Mouse (Mus musculus) cortical plate, adult 2 months (tissue): ENCODE measurements around the gene Ppp1r15b. TPM values are rescaled to one million over a fixed set of nuclear protein-coding genes. Genes with fewer than 3 reads are reported as not detected.

Source experiments
- H3K27ac ChIP-seq: fragments of 200-500 bp; 2 replicates; pipeline ENCODE4 v1.5.1; 2012; ENCODE audit warnings: low read length, control low read depth, inconsistent platforms; ENCODE audit not compliant: insufficient read depth
- H3K4me1 ChIP-seq: fragments of 200-500 bp; 2 replicates; pipeline ENCODE4 v1.6.1; 2011; ENCODE audit warnings: low read length; ENCODE audit not compliant: control insufficient read depth, insufficient read depth
- H3K4me3 ChIP-seq: fragments of 200-500 bp; 2 replicates; pipeline ENCODE4 v1.5.1; 2011; ENCODE audit warnings: mild to moderate bottlenecking, low read length, control low read depth; ENCODE audit not compliant: insufficient read depth
- CTCF ChIP-seq: fragments of 200-500 bp; IDR thresholded peaks from 2 replicates; pipeline ENCODE4 v1.5.1; 2011; ENCODE audit warnings: mild to moderate bottlenecking, control low read depth, low read length; ENCODE audit not compliant: insufficient read depth; ENCODE audit errors: extremely low read depth
- POLR2A ChIP-seq: fragments of 200-500 bp; IDR thresholded peaks from 2 replicates; pipeline ENCODE4 v1.6.1; 2011; ENCODE audit warnings: mild to moderate bottlenecking, low read length, control low read depth; ENCODE audit not compliant: insufficient read depth; ENCODE audit errors: extremely low read depth
- polyA plus RNA-seq: library from polyadenylated mRNA; depleted of rRNA; stranded (reverse); fragments of >200 nt; gene quantifications from 2 replicates; pipeline ENCODE4 v1.2.3, GENCODE M21; 2012; rRNA removed

Gene Ppp1r15b
- polyA plus RNA-seq: 23.9 and 25.6 TPM in 2 replicates

DNA sequence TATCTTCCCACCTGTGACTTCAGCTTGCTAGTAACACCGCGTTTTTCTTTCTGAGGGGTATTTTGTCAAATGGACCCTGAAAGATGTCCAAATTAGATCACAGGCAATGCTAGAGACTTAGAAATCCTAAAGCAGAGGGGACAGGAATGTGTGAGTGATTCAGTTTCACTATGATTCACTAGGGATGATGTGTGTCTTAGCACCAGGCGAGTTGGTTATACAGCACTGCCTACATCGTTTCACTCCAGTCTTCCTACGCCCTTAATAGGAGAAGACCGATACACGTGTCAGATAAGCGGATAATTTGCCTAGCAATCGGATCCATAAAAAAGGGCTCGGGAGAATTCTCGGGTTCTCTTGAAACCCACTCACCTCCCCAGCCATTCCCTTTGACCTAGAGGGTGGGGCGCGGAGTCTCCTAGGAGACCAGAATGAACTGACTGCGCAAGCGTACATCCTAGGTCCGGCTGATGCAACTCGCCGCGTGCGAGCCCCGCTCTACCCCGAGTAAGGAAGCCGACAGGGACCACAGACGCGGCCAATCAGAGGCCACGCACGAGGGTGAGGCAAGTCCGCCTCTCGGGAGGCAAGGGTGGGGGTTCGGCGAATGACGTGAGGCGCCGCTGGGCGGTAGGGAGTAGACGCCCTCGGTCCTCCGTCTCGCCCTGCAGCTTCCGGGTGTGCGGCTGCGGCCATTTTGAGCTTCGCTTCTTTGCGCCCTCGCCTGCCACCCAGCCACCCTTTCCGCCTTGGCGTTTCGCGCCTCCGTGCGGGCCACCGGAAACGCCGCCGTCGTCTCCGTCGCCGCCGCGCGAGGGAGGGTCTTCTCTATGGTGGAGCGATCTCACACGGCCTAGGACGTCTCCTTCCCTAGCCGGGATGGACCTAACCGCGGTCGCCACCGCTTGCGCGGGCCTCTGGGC, at the start of gene Ppp1r15b:
Ppp1r15b (plus strand) TSS at position 506 of the 923 bp plus-strand sequence.
- peak; percentile 86 for TF ChIP-seq POLR2A
- TF ChIP-seq CTCF: no peak
- peaks cover 3% of the 10 kb centered on the region for H3K4me1 ChIP-seq

DNA sequence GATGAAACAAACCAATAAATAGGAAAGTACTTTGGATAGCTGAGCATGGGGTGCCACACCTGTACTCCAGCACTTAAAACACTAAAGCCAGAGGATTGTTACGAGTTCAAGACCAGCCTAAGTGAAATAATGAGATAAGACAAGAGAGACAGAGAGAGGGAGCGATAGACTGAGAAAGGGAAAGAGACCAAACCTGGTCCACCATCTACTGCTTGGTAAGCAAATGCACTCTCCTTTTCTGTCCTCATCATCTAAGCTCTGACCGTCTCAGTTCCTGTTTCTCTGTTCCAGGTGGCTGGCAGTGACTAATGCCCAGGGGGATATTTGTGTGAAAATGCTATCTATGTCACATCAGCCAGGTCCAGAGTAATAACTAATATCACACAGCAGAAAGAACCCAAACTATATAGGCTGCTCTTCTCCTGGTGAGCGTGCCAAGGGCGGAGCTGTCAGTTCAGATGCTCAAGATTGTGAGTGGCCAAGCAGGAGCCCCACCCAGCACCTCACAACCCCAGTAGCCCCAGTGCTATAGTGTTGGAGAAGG, 47.9 kb upstream of the Ppp1r15b start:
- TF ChIP-seq CTCF: no peak
- TF ChIP-seq POLR2A: no peak
- no peaks in the 10 kb centered on the region for H3K4me1 ChIP-seq
- no peak overlapping the region for H3K27ac ChIP-seq
- no peak overlapping the region for H3K4me3 ChIP-seq

More for the DNA sequence above, at the start of gene Ppp1r15b:
- Histone ChIP-seq H3K27ac (peak within 1 kb of the TSS; percentile 94), H3K4me3 (peak within 1 kb of the TSS; percentile 95)

DNA sequence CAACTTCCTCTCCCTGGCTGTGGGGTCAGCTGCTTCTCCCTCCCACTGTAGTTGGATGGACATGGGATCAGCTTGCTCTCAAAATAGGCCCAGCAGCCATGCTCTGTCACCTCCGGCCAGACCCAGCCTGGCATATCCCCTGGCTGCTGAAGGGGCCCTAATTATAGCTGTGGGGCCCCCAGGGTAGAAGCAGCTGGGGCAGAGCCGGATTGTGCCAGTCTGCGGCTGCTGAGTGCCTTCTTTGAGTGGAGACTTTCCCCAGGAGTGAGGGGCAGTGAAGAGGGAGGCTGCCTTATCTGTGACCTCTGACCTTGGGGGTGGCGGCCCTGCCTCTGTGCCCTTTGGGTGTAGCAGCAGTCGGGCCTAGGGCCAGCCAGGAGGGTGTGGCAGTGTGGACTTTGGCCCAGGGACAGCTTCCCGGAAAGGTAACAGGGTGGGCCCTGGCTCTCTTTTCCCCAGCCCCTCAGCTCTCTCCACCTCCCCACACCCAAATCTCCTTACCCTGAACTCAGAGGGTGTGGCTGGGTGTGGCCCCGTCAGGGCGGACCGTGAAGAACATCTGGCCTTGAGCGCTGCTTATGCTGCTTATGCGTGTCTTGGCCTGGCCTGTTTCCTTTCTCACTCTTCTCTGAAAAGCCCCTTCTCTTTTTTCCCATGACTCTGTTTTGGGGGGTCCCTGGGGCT, 46.9 kb upstream of the Ppp1r15b start:
- H3K27ac ChIP-seq: no peak overlapping the region
- no peak overlapping the region for H3K4me3 ChIP-seq
- no peaks in the 10 kb centered on the region for H3K4me1 ChIP-seq
- TF ChIP-seq POLR2A (no peak), CTCF (no peak)

DNA sequence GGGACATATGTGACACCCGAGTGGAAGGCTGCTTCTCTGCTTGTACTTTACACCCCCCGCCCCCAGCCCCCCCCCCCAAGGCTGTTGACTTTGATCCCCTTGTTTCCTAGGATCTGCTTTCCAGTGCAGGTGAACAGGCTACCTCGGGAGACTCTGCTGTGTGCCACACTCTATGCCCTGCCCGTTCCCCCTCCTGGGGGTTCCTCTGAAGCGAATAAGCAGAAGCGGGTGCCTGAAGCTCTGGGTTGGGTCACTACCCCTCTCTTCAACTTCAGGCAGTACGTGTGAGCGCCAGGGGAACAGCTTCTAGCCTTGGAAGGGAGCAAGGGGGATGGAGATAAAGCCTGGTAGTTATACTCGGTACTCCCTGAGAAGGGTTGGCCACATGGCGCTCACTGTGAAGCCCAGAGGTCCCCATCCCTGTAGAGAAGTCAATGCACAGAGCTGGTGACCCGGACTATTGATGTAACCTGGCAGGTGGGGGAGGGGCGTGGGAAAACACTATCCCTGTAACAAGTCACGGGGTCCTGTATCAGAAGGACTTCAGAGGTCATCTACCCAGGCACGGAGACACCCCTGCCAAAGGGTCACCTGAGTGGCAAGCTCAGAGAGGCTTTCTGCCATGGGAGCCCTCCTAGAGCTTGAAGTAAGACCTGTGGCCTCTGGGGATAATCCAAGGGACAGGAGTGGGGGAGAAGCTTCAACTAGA, 46.1 kb upstream of the Ppp1r15b start:
- no peak overlapping the region for H3K4me3 ChIP-seq
- H3K27ac ChIP-seq: no peak overlapping the region
- H3K4me1 ChIP-seq: no peaks in the 10 kb centered on the region
- TF ChIP-seq POLR2A (no peak), CTCF (no peak)

DNA sequence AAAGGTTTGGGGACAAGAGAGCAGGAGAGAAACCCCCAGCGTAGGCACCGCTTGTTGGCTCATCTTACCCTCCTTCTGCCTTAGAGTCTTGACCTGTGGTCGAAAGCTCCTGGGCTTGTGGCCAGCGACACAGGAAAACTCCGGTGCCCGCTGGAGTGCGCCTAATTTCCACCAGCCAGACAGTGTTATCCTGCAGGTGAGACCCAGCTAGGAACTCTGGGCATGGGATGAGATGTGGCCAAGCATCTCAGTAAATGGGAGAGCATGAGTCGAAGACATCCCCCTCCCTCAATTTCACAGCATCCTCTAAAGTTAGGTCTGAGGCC, 45.6 kb upstream of the Ppp1r15b start:
- H3K4me1 ChIP-seq: no peaks in the 10 kb centered on the region
- H3K27ac ChIP-seq: no peak overlapping the region
- no peak overlapping the region for H3K4me3 ChIP-seq
- TF ChIP-seq CTCF (no peak), POLR2A (no peak)

DNA sequence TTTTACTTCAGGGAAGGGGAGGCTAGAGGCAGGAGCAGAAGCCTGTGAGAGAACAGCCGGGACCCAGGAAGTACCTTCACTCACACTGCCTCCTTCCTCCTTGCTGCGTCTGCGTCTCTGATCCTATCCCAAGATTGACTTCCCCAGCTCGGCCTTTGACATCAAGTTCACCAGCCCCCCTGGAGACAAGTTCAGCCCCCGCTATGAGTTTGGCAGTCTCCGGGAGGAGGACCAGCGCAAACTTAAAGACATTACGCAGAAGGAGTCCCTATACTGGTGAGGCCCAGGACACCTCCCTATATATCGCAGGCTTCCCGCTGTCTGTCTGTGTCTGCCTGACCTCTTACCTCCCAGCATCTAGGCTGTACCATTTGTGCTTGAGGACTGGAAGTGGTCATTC, 44.1 kb upstream of the Ppp1r15b start:
- Histone ChIP-seq H3K4me3 (no peak overlapping the region), H3K27ac (no peak overlapping the region), H3K4me1 (no peaks in the 10 kb centered on the region)
- no peak for TF ChIP-seq CTCF
- TF ChIP-seq POLR2A: no peak

DNA sequence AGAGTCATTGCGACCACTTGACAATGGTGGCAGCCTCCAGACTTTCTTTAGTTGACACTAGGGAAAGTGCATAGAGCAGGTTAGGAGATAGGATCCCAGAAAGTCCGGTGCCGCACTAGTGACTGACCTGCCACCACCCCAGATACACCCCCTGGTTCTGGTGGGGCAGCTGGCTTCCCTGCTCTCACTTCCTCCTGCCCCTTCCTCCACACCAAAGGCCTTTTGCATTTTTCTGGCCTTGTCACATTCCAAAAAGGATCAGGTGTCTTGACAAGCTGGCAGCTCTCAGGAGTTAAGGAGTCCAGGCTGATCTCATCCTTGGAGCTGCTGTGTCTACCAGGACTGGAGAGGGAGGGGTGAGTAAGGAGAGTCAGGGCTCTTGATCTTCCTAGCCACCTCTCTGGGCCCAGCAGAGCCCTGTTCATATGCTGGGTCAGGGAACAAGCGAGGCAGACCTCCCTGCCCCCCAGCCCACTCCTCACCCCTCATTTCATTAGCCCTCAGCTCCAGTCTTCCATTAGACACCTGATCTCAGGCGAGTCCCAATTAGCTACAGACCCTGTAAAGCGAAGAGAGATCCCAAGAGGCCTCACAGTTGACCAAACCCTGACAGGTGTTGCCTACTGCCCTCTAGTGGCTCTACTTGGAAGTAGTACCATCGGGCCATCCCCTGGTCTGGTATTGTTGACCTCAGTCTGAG, 43.6 kb upstream of the Ppp1r15b start:
- H3K27ac ChIP-seq: no peak overlapping the region
- TF ChIP-seq CTCF (peak; percentile 84), POLR2A (no peak)
- H3K4me3 ChIP-seq: no peak overlapping the region
- no peaks in the 10 kb centered on the region for H3K4me1 ChIP-seq

DNA sequence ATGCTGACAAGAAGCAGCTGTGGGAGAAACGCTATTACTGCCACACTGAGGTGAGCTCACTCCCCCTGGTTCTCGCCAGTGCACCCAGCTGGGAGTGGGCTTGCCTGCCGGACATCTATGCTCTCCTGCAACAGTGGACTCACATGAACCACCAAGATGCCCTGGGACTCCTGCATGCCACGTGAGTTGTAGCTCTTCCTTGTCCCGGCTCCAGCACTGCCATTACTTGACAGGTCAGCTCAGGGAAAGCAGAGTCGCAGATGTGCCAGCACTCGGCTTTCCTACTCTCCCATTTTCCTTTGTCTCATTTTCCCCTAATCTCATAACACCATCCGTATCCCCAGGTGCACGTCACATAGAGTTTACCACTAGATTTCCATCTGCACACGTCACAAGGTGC, 42.7 kb upstream of the Ppp1r15b start:
- Histone ChIP-seq H3K4me3 (no peak overlapping the region), H3K4me1 (no peaks in the 10 kb centered on the region), H3K27ac (no peak overlapping the region)
- TF ChIP-seq POLR2A (no peak), CTCF (no peak)

DNA sequence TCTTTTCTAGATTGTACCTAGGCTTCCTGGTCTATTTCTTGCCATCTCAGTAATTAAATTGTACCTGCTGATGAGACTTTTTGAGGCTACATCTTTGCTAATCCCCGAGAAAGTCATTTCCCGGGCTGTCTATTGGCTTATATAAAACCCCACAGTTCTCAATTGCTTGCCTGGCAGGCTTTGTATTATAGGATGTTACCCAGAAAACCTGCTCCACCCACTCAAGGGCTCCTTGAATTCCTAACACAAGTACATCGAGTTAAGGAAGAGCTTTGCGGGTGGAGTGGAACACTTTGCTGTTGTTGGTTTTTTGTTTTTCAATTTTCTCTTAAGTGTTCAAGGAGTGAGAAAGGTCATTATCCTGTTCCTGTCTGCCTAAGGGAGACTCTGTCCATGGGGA, 41.5 kb upstream of the Ppp1r15b start:
- H3K27ac ChIP-seq: no peak overlapping the region
- H3K4me3 ChIP-seq: no peak overlapping the region
- H3K4me1 ChIP-seq: no peaks in the 10 kb centered on the region
- no peak for TF ChIP-seq POLR2A
- TF ChIP-seq CTCF: no peak
